Mouse (Mus musculus) embryonic fibroblast, embryonic 13.5 days (primary cell): Measurements from ENCODE around the gene Pygl. TPM values are rescaled to one million over a fixed set of nuclear protein-coding genes. Genes with fewer than 3 reads are reported as not detected.
"Not testable (repeated sequence)": the region's sequence is repeated elsewhere in the genome, so short reads cannot be mapped to it uniquely, and the experiment has no call there.

ENCODE experiments used
- H3K27ac ChIP-seq: 2 replicates; pipeline ENCODE4 v1.5.1; 2012; ENCODE audit warnings: low read length, control low read depth, inconsistent platforms; ENCODE audit not compliant: insufficient read depth
- H3K4me1 ChIP-seq: 2 replicates; pipeline ENCODE4 v1.6.1; 2011; ENCODE audit warnings: low read length; ENCODE audit not compliant: control insufficient read depth, insufficient read depth
- H3K4me3 ChIP-seq: 2 replicates; pipeline ENCODE4 v1.5.1; 2011; ENCODE audit warnings: mild to moderate bottlenecking, control low read depth, low read length; ENCODE audit not compliant: insufficient read depth
- CTCF ChIP-seq: IDR thresholded peaks from 2 replicates; pipeline ENCODE4 v1.5.1; 2011; ENCODE audit warnings: mild to moderate bottlenecking, control low read depth, low read length, moderate library complexity, borderline replicate concordance; ENCODE audit not compliant: insufficient read depth
- POLR2A ChIP-seq: IDR thresholded peaks from 2 replicates; pipeline ENCODE4 v1.6.1; 2011; ENCODE audit warnings: low read depth, mild to moderate bottlenecking, control low read depth, low read length, moderate library complexity
- polyA plus RNA-seq: library from polyadenylated mRNA; stranded (reverse); fragments of >200 nt; gene quantifications from 2 replicates; pipeline ENCODE4 v1.2.4, GENCODE M21; 2011; ENCODE audit warnings: low read depth; ENCODE audit not compliant: missing spikeins, insufficient read length

Pygl gene
- polyA plus RNA-seq, 1 experiment: 6.6 TPM

- H3K4me1 ChIP-seq: peaks cover 3% of the 10 kb centered on the region
- TF ChIP-seq POLR2A (no peak), CTCF (no peak)
- H3K4me3 ChIP-seq: no peak overlapping the region
- no peak overlapping the region for H3K27ac ChIP-seq
Observed at GRCm38 (mm10) chr12:70157292-70158066, 73.8 kb downstream of the Pygl start.

- no peak overlapping the region for H3K4me3 ChIP-seq
- H3K27ac ChIP-seq: no peak overlapping the region
- peaks cover under 1% of the 10 kb centered on the region for H3K4me1 ChIP-seq
- TF ChIP-seq POLR2A (no peak), CTCF (no peak)
Observed at GRCm38 (mm10) chr12:70156222-70156621, 75.1 kb downstream of the Pygl start.

- no peak for TF ChIP-seq CTCF
- TF ChIP-seq POLR2A: no peak
- no peak within 1 kb of the TSS for H3K27ac ChIP-seq
- H3K4me1 ChIP-seq: no peaks in the 10 kb centered on the region
- no peak within 1 kb of the TSS for H3K4me3 ChIP-seq
Observed at GRCm38 (mm10) chr12:70153842-70154241, 77.4 kb downstream of the Pygl start, which contains the start of gene Abhd12b. Gene Abhd12b (plus strand): TSS chr12:70154142.

GRCm38 (mm10) chr12:70148631-70149265, 82.5 kb downstream of the Pygl start:
- no peak overlapping the region for H3K4me3 ChIP-seq

GRCm38 (mm10) chr12:70147986-70148630, 83.2 kb downstream of the Pygl start:
- Histone ChIP-seq H3K4me3 (peak overlapping the region; percentile 31), H3K4me1 (no peaks in the 10 kb centered on the region; the same call in 1 of the 2 replicates), H3K27ac (no peak overlapping the region)
- TF ChIP-seq CTCF (no peak), POLR2A (no peak)

More at GRCm38 (mm10) chr12:70148631-70149265, 82.5 kb downstream of the Pygl start:
- Histone ChIP-seq H3K27ac (no peak overlapping the region), H3K4me1 (no peaks in the 10 kb centered on the region; the same call in 1 of the 2 replicates)
- TF ChIP-seq CTCF: no peak
- TF ChIP-seq POLR2A: no peak

GRCm38 (mm10) chr12:70145586-70145985, 85.7 kb downstream of the Pygl start:
- TF ChIP-seq CTCF: no peak
- TF ChIP-seq POLR2A: no peak
- no peak overlapping the region for H3K27ac ChIP-seq

GRCm38 (mm10) chr12:70144637-70145448, 86.4 kb downstream of the Pygl start:
- no peak overlapping the region for H3K27ac ChIP-seq
- H3K4me1 ChIP-seq: no peaks in the 10 kb centered on the region; the same call in 1 of the 2 replicates
- H3K4me3 ChIP-seq: no peak overlapping the region
- TF ChIP-seq POLR2A (no peak), CTCF (no peak)

More at GRCm38 (mm10) chr12:70145586-70145985, 85.7 kb downstream of the Pygl start:
- Histone ChIP-seq H3K4me1 (no peaks in the 10 kb centered on the region; the same call in 1 of the 2 replicates), H3K4me3 (no peak overlapping the region)

GRCm38 (mm10) chr12:70144106-70144587, 87.1 kb downstream of the Pygl start:
- not testable (repeated sequence) for H3K4me3 ChIP-seq, H3K4me1 ChIP-seq, H3K27ac ChIP-seq

- TF ChIP-seq CTCF (no peak), POLR2A (no peak)
- no peaks in the 10 kb centered on the region for H3K4me1 ChIP-seq
- H3K27ac ChIP-seq: no peak overlapping the region
- H3K4me3 ChIP-seq: no peak overlapping the region
Observed at GRCm38 (mm10) chr12:70140993-70141576, 90.2 kb downstream of the Pygl start.

Other genes with a start within 250 kb of the Pygl start
- gene Sav1, start 244.5 kb downstream of the Pygl start, polyA plus RNA-seq: 84.2 and 93.9 TPM in 2 replicates
- gene Nin, start 117.8 kb downstream of the Pygl start, polyA plus RNA-seq: 14.0 and 14.2 TPM in 2 replicates
- not detected in 2 replicates for gene Abhd12b, start 77.3 kb downstream of the Pygl start, polyA plus RNA-seq
- gene Trim9, start 116.1 kb upstream of the Pygl start, polyA plus RNA-seq: 0.47 and 0.74 TPM in 2 replicates
- 89.2 and 95.7 TPM in 2 replicates for gene Tmx1, start 221.6 kb upstream of the Pygl start, polyA plus RNA-seq